Mouse (Mus musculus): ENCODE data around the gene Fdx1.
A peak's percentile ranks its signal among the peaks of the same experiment; 100 is the strongest.

The Fdx1 gene

DNA sequence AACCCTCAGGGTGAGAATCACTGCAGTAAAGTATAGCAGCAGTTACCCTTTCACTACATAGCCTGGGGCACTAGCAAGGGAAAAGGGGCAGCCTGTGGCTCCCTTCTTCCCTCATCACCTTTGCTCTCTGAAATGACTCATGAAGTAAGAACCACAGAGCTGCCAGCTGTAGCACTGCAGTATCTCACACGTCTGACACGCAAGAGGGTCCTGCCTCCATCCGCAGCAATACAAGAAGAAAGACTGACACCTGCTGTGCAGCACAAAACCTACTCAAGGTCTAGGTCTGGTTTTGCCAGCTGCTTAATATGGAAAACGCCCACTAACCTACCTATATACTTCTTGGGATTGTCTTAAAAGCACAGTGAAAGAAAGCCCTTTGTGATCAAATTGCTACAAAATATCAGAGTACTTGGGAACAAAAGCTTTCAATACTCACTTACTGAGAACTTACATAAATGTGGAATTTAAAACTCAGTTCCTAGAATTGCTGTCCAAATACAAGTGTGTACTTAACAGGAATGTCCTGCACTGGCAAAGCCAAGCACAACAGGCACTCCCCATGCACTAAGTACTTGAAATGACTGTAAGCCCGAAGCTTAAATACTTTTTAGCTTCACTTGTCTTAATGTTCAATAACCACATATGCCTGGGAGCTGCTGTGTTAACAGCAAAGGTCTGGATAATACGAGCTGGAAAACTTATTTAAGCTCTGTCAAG lies 2.0 kb downstream of the Fdx1 start:
- no peak for DNase-seq

DNA sequence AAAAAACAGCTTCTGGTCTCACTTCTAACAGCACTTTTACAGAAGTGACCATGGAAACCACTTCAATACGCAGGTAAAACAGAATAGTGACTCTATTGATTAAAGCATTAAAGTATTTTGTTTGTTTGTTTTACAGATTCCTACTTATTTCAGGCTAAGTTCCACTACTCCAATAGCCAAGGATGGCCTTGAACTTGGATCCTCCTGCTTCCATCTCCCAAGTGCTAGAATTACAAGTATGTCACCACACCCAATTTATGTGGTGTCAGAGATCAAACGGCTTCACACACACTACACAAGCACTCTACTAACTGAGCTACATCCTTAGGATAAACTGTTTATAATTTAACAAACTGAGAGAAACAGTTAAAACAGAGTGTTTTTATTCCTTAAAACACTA lies 3.0 kb downstream of the Fdx1 start:
- no peak for DNase-seq

GRCm38 (mm10) chr9:51958981-51959380 lies 4.4 kb downstream of the Fdx1 start:
- peak; percentile 33 for DNase-seq

DNA sequence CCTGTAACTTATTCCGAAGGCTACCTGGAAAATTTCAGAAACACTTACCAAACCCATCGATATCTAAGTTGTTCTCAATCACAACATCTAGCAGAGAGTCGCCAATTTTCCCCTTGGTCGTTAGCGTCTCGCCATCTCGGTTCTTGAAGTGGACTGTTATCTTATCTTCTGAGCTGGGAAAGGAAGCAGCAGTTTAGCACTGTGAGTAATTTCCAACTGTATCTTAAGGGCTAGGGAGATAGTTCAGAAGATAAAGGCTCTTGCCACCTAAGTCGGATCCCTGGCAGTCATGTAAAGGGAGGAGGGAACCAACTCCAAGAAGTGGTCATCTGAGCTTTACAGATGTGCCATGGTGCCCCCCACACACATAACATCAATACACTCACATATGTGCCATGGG lies 6.3 kb downstream of the Fdx1 start:
- no peak for DNase-seq

DNA sequence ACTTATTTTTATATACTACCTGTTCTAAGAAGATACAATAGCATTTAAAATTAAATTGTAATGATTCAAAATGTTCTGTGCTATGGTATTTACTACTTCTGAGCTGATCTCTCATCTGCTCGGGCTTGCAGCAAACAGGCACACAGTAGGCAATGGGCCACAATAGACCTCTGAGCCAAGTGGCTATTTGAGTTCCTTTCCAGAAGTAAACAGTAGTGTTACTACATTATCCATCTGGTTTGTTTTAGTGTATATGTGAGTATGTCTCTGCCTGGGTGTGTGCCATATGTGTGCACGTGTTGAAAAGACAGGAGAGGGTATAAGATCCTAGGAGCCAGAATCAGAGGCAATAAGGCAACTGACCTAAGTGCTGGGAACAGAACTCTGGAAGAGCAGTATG lies 6.9 kb downstream of the Fdx1 start:
- no peak for DNase-seq

GRCm38 (mm10) chr9:51951337-51951736 lies 12.0 kb downstream of the Fdx1 start:
- no peak for DNase-seq

GRCm38 (mm10) chr9:51950667-51951066 lies 12.7 kb downstream of the Fdx1 start:
- no peak for DNase-seq

DNA sequence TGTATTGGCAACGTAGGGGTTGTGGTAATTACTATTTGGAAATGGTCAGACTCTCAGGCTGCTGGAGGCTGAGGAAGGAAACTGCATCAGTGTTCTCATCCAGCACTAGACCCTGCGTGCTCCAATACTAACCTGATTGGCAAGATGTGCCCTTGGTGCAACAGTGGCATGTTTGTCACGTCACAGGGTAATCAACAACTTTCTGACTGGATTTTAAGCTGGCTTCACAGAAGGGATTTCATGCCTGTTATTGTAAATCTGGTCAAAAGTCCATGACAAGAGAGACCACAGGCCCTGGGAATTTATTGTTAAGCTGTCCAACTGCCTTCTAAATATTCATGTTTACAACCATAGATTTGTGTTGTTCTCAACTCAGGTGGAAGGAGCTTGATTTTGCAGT lies 13.1 kb downstream of the Fdx1 start:
- no peak for DNase-seq

DNA sequence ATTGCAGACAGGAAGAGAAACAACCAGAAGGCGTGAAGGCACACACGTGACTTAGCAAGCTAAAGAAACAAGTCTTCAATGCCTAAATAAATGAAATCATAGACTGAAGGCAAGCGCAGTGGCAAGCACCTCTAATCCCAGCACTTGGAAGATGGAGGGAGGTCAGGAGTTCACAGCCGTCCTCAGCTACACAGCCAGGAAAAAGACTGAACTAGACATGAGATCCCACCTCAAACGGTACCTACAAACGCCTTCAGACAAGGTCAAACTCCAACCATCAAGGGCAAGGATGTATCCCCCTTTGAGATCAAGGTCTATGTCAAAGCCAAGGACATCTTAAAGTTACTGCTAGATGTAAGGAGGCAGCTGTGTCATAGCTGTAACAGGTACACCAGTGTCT lies 19.4 kb downstream of the Fdx1 start:
- no peak for DNase-seq

- peak; percentile 34 for DNase-seq
Observed at GRCm38 (mm10) chr9:51934641-51935040, 28.7 kb downstream of the Fdx1 start.

- DNase-seq = no peak
Observed at GRCm38 (mm10) chr9:51931997-51932396, 31.4 kb downstream of the Fdx1 start.

- DNase-seq = no peak
Observed at GRCm38 (mm10) chr9:51931054-51931690, 32.2 kb downstream of the Fdx1 start.

DNA sequence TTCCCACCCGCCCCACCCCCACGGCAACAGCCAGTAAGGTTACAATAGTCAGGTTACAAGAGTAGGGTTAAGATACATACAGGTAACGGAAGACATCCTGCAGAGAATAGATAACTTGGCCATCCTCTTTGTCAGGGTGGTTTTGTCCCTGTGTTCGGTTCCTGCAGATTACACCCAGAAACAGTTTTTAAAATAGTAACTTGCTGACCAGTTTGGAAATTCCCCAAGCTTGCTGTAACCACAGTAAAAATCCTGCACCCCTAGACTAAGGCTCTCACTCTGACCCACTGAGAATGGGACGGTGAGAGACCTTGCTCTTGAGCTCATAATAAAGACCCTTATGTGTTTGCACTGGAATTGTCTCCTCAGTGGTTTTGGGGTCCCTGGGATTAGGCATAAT lies 33.4 kb downstream of the Fdx1 start:
- DNase-seq = no peak

DNA sequence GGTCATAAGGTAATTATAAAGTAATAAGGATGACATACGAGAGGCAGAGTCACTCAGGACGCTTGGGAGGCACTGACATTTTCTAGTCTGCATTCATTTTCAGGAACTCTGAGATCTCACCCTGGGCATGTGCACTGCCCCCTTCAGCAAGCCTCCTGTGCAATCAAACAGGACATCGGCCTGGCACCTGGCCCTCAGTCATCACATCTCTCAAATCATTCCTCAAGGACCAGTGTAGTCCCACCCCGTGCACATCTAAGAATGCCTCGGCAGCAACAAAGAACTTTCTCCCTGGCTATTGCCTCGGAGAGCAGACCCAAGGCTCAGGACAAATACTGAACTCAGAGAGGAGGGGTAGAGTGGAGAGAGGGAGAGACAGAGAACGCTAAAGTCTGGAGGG lies 34.7 kb downstream of the Fdx1 start:
- DNase-seq = no peak

DNA sequence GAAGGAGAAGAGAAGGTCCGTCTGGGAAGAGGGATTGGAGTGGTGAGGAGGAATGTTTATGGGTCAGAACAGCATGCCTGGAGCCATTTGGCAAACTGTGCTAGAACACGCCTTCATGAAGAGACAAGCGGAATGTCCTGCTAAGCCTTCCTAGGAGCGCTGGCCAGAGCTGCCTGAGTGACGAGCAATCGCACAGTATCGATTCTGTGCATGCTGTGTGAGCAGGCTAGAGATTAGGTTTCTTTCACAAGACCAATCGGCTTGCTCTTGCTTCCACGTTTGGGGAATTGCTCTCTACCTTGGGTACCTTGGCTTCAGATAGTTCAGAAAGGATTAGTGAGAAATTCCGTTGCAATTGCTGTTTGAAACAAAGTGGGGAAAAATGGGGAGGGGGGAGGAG lies 35.2 kb downstream of the Fdx1 start:
- DNase-seq = no peak

DNA sequence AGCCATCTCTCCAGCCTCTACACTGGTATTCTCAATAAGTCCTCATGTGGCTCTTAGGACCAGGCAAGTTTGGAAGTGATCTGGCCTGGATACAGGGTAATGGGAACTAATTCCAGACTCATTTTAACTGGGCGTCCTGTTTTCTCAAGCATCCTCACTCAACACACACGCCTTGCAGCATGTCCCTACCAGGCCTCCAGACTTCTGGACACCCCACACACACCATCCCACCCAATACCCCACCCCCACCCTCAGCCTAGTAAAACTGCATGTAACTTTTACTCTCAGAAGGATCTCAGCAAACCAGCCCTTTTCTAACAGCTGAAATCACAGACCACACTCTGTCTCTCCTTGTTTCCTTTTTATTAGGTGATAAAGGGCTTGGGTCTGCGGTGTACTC lies 35.7 kb downstream of the Fdx1 start:
- DNase-seq = no peak

- DNase-seq = no peak
Observed at GRCm38 (mm10) chr9:51926629-51927028, 36.7 kb downstream of the Fdx1 start.

DNA sequence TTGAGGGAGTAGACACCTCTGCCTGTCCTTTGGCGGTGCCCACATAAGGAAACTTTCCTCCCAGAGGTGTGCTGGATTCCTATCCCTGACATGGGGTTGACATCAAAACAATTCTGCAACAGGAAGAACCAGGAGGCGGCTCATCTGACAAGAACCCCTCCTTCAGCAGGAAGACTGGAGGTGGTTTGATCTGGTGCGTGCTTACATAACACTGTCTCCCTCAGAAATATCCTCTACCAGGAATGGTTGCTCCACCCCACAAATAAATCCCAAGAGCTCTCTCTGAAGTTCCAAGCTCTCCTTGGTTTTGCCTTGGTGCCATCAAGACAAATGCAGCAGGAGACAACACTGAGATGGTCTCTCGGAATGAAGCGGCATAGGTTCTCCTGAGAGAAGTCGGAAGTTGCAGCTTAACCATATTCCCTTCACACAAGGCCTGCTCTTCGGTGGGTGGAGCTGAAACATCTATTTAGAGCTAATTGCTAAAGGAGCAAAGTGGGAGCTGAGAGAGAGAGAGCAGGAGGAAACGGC lies 38.7 kb downstream of the Fdx1 start:
- no peak for DNase-seq

- no peak for DNase-seq
Observed at GRCm38 (mm10) chr9:51922756-51923155, 40.6 kb downstream of the Fdx1 start.

GRCm38 (mm10) chr9:51915580-51915979 lies 47.8 kb downstream of the Fdx1 start:
- no peak for DNase-seq

- DNase-seq = no peak
Observed at GRCm38 (mm10) chr9:51914481-51915120, 48.8 kb downstream of the Fdx1 start.

GRCm38 (mm10) chr9:51908838-51909237 lies 54.5 kb downstream of the Fdx1 start:
- peak; percentile 62 for DNase-seq

DNA sequence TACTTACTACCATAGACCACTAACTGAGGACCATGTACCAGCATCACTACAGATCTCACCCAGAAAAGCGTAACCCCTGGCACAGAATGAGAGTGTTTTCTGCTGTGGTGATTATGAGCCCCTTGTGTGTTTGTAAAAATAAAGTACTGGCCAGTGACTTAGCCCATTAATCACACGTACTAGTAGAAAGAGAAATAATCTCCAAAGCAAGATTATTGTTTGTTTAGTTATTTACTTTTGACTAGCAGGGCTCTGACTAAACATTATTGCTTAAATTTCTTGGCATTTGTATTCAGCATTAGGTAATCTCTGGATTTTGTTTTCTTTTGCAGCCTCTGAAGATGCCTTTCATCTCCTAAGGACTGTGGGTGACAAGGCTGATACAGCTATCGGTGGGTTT lies 55.1 kb downstream of the Fdx1 start:
- DNase-seq = no peak

DNA sequence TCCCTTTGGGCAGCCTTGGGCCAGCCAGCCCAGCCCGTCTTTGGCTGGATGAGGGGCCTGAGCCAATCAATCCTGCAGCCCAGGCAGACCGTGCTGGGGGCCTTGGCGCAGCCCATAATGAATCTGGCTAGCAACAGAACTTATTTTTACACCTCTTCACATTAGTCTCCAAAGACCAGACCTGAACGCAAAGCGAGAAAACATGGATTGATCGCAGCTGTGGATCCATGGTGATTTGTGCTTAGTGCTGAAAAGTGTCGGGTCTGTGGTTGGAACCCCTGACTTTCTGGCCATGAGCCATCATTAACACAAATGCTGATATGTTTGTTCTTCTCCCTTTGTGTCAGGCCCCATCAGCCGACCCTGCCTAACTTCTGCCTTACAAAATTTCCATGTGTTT lies 56.4 kb downstream of the Fdx1 start:
- no peak for DNase-seq

All from layer of hippocampus, adult 9-11 months (tissue).